Mouse (Mus musculus) brain, embryonic 14.5 days (tissue): Measurements from ENCODE around the gene Lman1l. TPM values are rescaled to one million over a fixed set of nuclear protein-coding genes. Genes with fewer than 3 reads are reported as not detected.
A peak's percentile ranks its signal among the peaks of the same experiment; 100 is the strongest.

ENCODE experiments used
- DNase-seq: peaks from one replicate; pipeline ENCODE4 v3.0.0-alpha.2; 2011; ENCODE audit warnings: low read depth
- CTCF ChIP-seq: fragments of 200-500 bp; IDR thresholded peaks from 2 replicates; pipeline ENCODE4 v1.5.1; 2012; ENCODE audit warnings: inconsistent platforms, mild to moderate bottlenecking, moderate library complexity, borderline replicate concordance; ENCODE audit not compliant: insufficient read depth, insufficient read length; ENCODE audit errors: extremely low read depth
- POLR2A ChIP-seq: fragments of 200-500 bp; IDR thresholded peaks from 2 replicates; pipeline ENCODE4 v1.6.1; 2012; ENCODE audit warnings: mild to moderate bottlenecking, inconsistent platforms, borderline replicate concordance; ENCODE audit not compliant: poor library complexity, insufficient read depth, insufficient read length, severe bottlenecking; ENCODE audit errors: extremely low read depth
- polyA plus RNA-seq: library from polyadenylated mRNA; depleted of rRNA; stranded (reverse); fragments of >200 nt; gene quantifications from 2 replicates; pipeline ENCODE4 v1.2.3, GENCODE M21; 2012

The Lman1l gene
- polyA plus RNA-seq, 1 experiment, result 0.12 TPM

- no peak for TF ChIP-seq POLR2A
- TF ChIP-seq CTCF, result no peak
These were observed 8.0 kb downstream of the Lman1l start for GRCm38 (mm10) chr9:57612587-57612986.

DNA sequence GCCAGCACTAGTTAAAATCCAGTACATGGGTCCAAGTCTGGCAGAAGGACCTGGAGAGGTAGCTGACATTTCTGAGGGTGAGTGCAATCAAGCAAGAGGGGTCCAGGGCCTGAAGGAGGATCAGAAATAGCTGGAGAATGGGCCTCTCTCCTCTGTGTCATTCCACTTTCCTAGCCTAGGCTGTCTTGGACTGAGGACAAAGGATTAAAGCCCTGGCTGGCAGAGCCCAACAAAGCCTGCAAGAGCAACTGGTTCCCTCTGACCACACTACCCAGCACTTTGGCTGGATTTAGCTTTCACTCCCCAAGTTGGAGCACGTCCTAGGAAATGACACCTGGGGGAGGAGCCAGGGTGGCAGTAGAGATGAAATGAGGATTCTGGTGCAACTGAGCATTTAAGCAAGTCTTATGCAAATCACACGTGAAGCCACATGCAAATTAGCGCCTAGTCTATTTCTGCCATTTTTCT is 10.2 kb downstream of the Lman1l start:
- peak; percentile 85 for DNase-seq
- TF ChIP-seq CTCF (no peak), POLR2A (no peak)

More at GRCm38 (mm10) chr9:57612587-57612986, 8.0 kb downstream of the Lman1l start:
- no peak for DNase-seq

- TF ChIP-seq CTCF (no peak), POLR2A (no peak)
- DNase-seq, result no peak
These were observed 10.8 kb downstream of the Lman1l start for GRCm38 (mm10) chr9:57609803-57610202.

- TF ChIP-seq CTCF (no peak), POLR2A (no peak)
- peak; percentile 59 for DNase-seq
These were observed 14.3 kb downstream of the Lman1l start, which contains the start of gene Cplx3 for GRCm38 (mm10) chr9:57606139-57606851. TSS of gene Cplx3 (minus strand) at chr9:57606281.

- no peak for DNase-seq
- TF ChIP-seq CTCF, result no peak
- TF ChIP-seq POLR2A, result no peak
These were observed 15.1 kb downstream of the Lman1l start for GRCm38 (mm10) chr9:57605503-57605902.

- DNase-seq, result no peak
- no peak for TF ChIP-seq CTCF
- TF ChIP-seq POLR2A, result no peak
These were observed 15.7 kb downstream of the Lman1l start for GRCm38 (mm10) chr9:57604875-57605274.

DNA sequence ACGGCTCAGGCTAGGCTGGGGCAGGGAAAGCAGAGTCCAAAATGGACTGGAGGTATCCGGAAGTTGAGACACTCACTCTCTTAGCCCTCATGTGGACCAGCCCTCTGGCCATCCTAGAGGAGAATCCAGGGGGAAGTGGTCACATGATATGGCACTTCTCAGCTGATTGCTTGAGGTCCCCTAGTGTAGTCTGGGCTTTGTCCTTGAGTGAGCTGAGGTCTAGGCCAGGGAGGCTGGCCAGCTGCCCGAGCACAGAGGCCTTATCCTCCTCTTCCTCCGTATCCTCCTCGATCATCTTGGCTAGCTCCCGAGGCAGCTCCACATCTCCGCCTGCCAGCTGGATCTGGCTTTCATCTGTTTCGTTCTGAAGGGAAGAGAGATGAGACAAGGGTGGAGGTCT is 18.5 kb downstream of the Lman1l start:
- TF ChIP-seq POLR2A (no peak), CTCF (no peak)
- DNase-seq, result no peak

DNA sequence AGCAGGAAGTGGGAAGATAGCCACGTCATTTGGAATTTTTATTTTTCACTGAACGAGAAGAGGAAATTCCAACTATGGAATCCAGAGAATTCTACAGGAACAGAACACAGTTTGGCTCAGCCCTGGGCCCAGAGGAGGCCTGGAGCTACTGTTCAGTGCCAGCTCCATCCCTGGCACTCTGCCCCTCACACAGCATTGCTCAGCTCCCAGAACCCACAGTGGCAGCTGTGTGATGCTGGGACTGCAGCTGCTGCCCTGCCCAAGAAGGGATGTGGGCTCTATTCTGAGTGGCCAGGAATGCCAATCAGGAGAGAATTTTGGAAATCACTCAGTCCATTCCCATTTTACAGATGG is 19.2 kb downstream of the Lman1l start:
- TF ChIP-seq POLR2A (no peak), CTCF (no peak)
- DNase-seq, result peak; percentile 74

- TF ChIP-seq POLR2A, result no peak
- TF ChIP-seq CTCF, result no peak
- DNase-seq, result peak; percentile 52
These were observed 19.8 kb downstream of the Lman1l start for GRCm38 (mm10) chr9:57600620-57601352.

- peak; percentile 24 for DNase-seq
- TF ChIP-seq POLR2A, result no peak
- no peak for TF ChIP-seq CTCF
These were observed 21.6 kb downstream of the Lman1l start for GRCm38 (mm10) chr9:57598851-57599563.

DNA sequence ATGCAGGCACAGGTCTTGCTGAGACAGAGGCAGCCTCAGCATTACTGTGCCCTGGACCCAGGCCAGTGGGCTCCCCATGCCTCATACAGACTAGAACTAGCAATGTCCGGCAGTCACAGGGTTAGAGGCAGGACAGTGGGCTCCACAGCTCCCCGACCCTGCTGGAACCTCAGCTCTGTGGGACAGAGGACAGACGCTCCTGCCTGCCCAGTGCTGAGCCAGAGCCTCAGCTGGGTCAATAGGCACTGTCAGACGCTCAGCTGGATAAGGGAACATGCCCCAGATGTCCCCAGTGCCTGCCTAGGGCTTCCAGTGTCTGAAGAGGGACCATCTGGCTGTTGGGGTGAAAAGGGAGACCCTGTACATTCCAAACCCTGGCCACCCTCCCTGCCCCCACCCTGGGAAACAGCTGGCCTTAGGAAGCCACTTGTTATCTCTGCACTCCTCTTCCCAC is 22.6 kb downstream of the Lman1l start:
- no peak for DNase-seq
- no peak for TF ChIP-seq CTCF
- TF ChIP-seq POLR2A, result no peak

DNA sequence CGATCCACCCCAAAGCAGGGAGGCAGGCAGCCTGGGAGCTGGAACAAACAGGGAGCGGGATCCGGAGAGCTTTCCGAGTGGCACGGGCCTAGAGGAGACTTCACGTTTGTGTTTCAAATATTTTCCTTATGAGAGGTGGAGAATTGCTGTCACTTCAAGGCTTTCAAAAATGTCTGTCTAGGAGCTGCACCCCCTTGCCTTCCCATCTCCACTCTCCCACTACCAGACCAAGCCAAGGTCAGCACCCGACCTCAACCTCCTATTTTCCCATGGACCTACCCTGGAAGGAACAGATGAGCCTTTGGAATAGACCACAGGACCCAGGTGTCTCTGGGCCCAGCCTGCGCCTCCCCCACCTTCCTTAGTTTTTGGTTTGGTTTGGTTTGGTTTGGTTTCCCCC is 23.3 kb downstream of the Lman1l start:
- TF ChIP-seq POLR2A, result no peak
- no peak for TF ChIP-seq CTCF
- DNase-seq, result no peak
